Mouse (Mus musculus): ENCODE results near the gene Gm45785.

DNA sequence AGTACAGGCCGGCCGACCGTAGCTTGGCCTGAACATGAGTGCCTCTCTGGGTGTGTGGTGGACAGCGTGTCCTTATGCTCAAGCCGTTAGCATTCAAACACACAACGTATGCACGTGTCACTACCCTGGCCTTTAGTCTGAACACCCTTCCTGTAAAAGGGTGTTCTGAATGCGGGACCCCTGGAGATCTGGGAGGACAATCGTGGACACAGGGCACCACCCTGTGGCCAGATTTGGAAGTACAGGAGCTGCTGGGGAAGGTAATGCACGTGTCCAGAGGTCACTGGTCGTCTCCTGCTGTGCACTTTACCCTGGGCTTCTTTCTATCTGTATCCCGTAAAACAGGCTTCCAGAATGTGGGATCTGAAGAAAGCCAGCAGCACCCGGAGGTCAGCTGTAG, 47.1 kb upstream of the Gm45785 start:
- TF ChIP-seq HCFC1 (IDR thresholded peaks at IDR 0.05; ENCODE audit: borderline replicate concordance, insufficient read depth, low read length) (no peak), CHD2 (IDR thresholded peaks at IDR 0.05; ENCODE audit: low read depth, low read length) (no peak), ZC3H11A (IDR thresholded peaks at IDR 0.05; ENCODE audit: borderline replicate concordance, low read depth, low read length) (peak; percentile 74), ZNF384 (IDR thresholded peaks at IDR 0.05; ENCODE audit: low read depth, low read length) (no peak)

Data from ES-E14 (cell line).